Mouse (Mus musculus) spleen, adult 2 months (tissue): ENCODE results near the gene Inpp5f. TPM values are rescaled to one million over a fixed set of nuclear protein-coding genes. Genes with fewer than 3 reads are reported as not detected.

Experiments used
- DNase-seq, 2 experiments: peaks; one replicate each; pipeline versions ENCODE4 v3.0.0 to v3.0.0-alpha.2; 2012 to 2021; ENCODE audit warnings: low spot score in 2 of 2, low read depth in 1 of 2
- H3K27ac ChIP-seq: fragments of 200-500 bp; 2 replicates; pipeline ENCODE4 v1.5.1; 2012; ENCODE audit warnings: low read length, inconsistent platforms; ENCODE audit not compliant: insufficient read depth
- H3K27me3 ChIP-seq: fragments of 200-500 bp; 2 replicates; pipeline ENCODE4 v1.6.1; 2012; ENCODE audit warnings: mild to moderate bottlenecking, moderate library complexity, low read length, inconsistent platforms; ENCODE audit not compliant: control insufficient read depth, insufficient read depth
- H3K36me3 ChIP-seq: fragments of 200-500 bp; 2 replicates; pipeline ENCODE4 v1.6.1; 2012; ENCODE audit warnings: mild to moderate bottlenecking, low read length, inconsistent platforms; ENCODE audit not compliant: control insufficient read depth, insufficient read depth
- H3K4me1 ChIP-seq: fragments of 200-500 bp; 2 replicates; pipeline ENCODE4 v1.6.1; 2011; ENCODE audit warnings: inconsistent platforms; ENCODE audit not compliant: control insufficient read depth, insufficient read depth, insufficient read length
- H3K4me3 ChIP-seq: fragments of 200-500 bp; 2 replicates; pipeline ENCODE4 v1.5.1; 2011; ENCODE audit warnings: mild to moderate bottlenecking, inconsistent platforms; ENCODE audit not compliant: insufficient read depth, insufficient read length; ENCODE audit errors: extremely low read depth
- CTCF ChIP-seq: fragments of 200-500 bp; IDR thresholded peaks from 2 replicates; pipeline ENCODE4 v1.5.1; 2011; ENCODE audit warnings: mild to moderate bottlenecking, inconsistent platforms; ENCODE audit not compliant: insufficient read depth, insufficient read length, insufficient replicate concordance; ENCODE audit errors: extremely low read depth
- POLR2A ChIP-seq: fragments of 200-500 bp; IDR thresholded peaks from 2 replicates; pipeline ENCODE4 v1.6.1; 2011; ENCODE audit warnings: low read depth, low read length, inconsistent platforms
- WGBS: fragments of 180-500 bp; shearing (Covaris S2); methylation state at CpG from one replicate; pipeline ENCODE4 v1.1.7; 2018; 5-methylcytosine and 5-hydroxymethylcytosine counted together
- polyA plus RNA-seq: library from polyadenylated mRNA; depleted of rRNA; stranded (reverse); fragments of >200 nt; gene quantifications from 2 replicates; pipeline ENCODE4 v1.2.3, GENCODE M21; 2012

Gene Inpp5f
- polyA plus RNA-seq, 1 experiment: 6.8 TPM

GRCm38 (mm10) chr7:128572030-128572429 lies 39.1 kb upstream of the Inpp5f start:
- Histone ChIP-seq H3K4me1 (peaks cover 7% of the 10 kb centered on the region; the same call in 1 of the 2 replicates), H3K4me3 (no peak overlapping the region), H3K27me3 (no peaks in the 10 kb centered on the region), H3K27ac (no peak overlapping the region), H3K36me3 (no peaks in the 10 kb centered on the region)
- TF ChIP-seq POLR2A (no peak), CTCF (no peak)
- 89% methylated on average over 4 of the region's 4 CpGs for WGBS
- DNase-seq: no peak

GRCm38 (mm10) chr7:128575211-128575610 lies 35.9 kb upstream of the Inpp5f start:
- 86% methylated on average over 5 of the region's 5 CpGs for WGBS
- no peak for TF ChIP-seq CTCF
- TF ChIP-seq POLR2A: no peak

DNA sequence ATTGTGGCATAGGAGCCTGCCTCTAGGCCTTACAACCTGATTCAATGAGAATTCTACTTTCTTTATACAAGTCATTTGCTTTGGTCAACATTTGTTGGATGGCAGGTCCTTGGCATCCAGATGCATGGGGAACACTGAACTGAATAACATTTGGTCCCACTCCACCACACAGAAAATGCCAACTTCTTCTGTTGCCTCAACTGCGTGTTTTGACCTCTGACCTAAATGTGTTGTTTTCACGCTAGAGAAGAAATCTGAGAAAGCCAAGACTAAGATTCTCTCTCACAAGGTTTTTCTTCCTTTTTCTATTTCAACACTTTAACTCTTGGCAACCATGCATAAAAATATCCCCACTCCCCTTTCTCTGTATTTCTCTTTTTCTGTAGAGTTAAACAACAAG lies 35.3 kb upstream of the Inpp5f start:
- no peak for DNase-seq
- 38% methylated on average over 2 of the region's 2 CpGs for WGBS
- peaks cover 9% of the 10 kb centered on the region for H3K4me1 ChIP-seq
- no peaks in the 10 kb centered on the region for H3K27me3 ChIP-seq
- peak overlapping the region; percentile 17; the same call in 1 of the 2 replicates for H3K27ac ChIP-seq
- no peak for TF ChIP-seq POLR2A
- TF ChIP-seq CTCF: no peak
- no peaks in the 10 kb centered on the region for H3K36me3 ChIP-seq
- H3K4me3 ChIP-seq: no peak overlapping the region

More at GRCm38 (mm10) chr7:128575211-128575610, 35.9 kb upstream of the Inpp5f start:
- no peak overlapping the region for H3K4me3 ChIP-seq
- H3K27me3 ChIP-seq: no peaks in the 10 kb centered on the region
- no peak for DNase-seq
- H3K4me1 ChIP-seq: peaks cover 11% of the 10 kb centered on the region
- no peak overlapping the region; the same call in 1 of the 2 replicates for H3K27ac ChIP-seq
- H3K36me3 ChIP-seq: no peaks in the 10 kb centered on the region

DNA sequence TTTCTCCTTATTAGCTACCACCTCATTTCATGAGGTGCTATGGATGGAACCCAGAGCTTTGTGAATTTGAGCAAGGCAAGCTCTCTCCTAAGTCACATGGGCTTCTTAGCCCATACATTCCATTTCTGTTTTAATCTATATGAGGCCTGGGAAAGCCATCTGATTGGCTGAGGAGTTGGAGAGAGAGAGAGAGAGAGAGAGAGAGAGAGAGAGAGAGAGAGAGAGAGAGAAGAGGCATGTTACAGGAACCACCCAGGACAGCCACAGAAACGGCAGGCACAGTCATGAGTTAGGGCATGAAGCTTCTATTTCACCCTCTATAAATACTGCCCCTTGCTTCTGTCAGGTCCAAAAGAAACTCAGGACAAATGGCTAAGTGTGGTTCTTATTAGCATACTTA lies 33.5 kb upstream of the Inpp5f start:
- DNase-seq: no peak
- no peaks in the 10 kb centered on the region for H3K27me3 ChIP-seq
- H3K36me3 ChIP-seq: no peaks in the 10 kb centered on the region
- no peak overlapping the region for H3K27ac ChIP-seq
- peaks cover 9% of the 10 kb centered on the region for H3K4me1 ChIP-seq
- no peak for TF ChIP-seq CTCF
- TF ChIP-seq POLR2A: no peak
- 43% methylated on average over 1 of the region's 1 CpGs for WGBS
- no peak overlapping the region for H3K4me3 ChIP-seq

DNA sequence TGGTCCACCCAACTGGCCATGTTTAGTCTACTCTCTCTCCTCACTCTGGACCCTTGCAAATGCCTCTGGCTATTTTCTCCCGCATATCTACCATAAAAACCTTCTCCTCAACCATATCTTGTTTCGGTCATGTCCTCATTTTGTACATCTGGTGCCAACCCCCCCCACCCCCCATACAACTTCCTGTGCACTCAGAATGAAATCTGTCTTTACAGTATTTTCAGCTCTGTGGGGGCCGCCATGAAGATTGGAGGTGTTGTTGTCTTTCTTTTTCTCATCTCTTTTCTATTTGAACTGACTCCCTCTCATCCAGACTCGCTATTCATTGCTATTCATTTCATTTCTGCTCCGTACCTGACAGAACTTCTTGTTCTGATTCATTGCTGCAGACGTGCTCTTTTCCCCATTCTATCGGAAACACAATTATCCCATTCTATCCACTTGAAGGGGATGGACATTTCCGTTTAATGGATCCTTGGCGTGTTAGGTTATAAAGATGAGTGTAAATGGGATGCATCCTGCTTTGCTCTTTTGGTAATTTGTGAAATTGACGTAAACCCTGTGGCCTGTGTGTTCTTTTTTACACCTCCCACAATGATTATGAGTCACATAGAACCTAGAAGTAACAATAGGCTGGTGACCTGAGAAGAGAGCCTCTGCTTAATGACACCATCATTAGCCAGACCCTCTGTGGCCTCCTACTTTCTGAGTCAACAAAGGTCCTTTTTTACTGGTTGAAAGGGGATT lies 32.8 kb upstream of the Inpp5f start:
- no peaks in the 10 kb centered on the region for H3K36me3 ChIP-seq
- H3K4me1 ChIP-seq: peaks cover 9% of the 10 kb centered on the region
- 75% methylated on average over 10 of the region's 10 CpGs for WGBS
- TF ChIP-seq CTCF (no peak), POLR2A (no peak)
- H3K27ac ChIP-seq: no peak overlapping the region
- no peaks in the 10 kb centered on the region for H3K27me3 ChIP-seq
- no peak overlapping the region for H3K4me3 ChIP-seq
- no peak for DNase-seq

GRCm38 (mm10) chr7:128579381-128579780 lies 31.7 kb upstream of the Inpp5f start:
- WGBS: 81% methylated on average over 2 of the region's 2 CpGs
- TF ChIP-seq POLR2A (no peak), CTCF (no peak)
- Histone ChIP-seq H3K4me1 (peaks cover 9% of the 10 kb centered on the region), H3K27ac (no peak overlapping the region), H3K36me3 (no peaks in the 10 kb centered on the region), H3K27me3 (no peaks in the 10 kb centered on the region), H3K4me3 (no peak overlapping the region)
- no peak for DNase-seq

DNA sequence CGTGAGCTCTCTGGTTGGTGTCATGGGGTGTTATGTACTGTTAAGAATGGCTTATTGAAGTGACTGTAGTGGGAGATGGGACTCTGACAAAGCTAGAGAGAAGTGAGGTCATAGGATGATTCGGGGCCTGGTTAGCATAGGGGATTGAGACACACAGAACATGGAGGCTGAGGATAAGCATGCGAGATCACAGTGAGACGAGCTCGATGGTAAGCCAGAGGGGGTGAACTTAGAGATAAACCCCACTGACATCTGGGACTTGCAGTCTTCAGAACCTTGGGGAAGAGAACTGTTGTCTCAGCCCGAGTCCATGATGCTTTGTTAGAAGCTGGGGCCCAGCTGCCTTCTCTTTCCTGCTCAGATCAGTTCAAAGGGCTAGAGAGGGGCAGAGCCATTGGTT lies 30.8 kb upstream of the Inpp5f start:
- TF ChIP-seq CTCF (no peak), POLR2A (no peak)
- no peaks in the 10 kb centered on the region for H3K36me3 ChIP-seq
- H3K4me1 ChIP-seq: peaks cover 5% of the 10 kb centered on the region
- WGBS: 86% methylated on average over 6 of the region's 6 CpGs
- no peak for DNase-seq
- no peak overlapping the region for H3K4me3 ChIP-seq
- no peaks in the 10 kb centered on the region for H3K27me3 ChIP-seq
- no peak overlapping the region for H3K27ac ChIP-seq
